Mouse (Mus musculus) embryonic fibroblast, embryonic 13.5 days (primary cell): ENCODE results near the gene Hnrnpdl.

Experiments
- CTCF ChIP-seq: IDR thresholded peaks from 2 replicates; pipeline ENCODE4 v1.5.1; 2011; ENCODE audit warnings: mild to moderate bottlenecking, control low read depth, low read length, moderate library complexity, borderline replicate concordance; ENCODE audit not compliant: insufficient read depth
- POLR2A ChIP-seq: IDR thresholded peaks from 2 replicates; pipeline ENCODE4 v1.6.1; 2011; ENCODE audit warnings: low read depth, mild to moderate bottlenecking, control low read depth, low read length, moderate library complexity

GRCm38 (mm10) chr5:100041272-100041671 is 1.8 kb upstream of the Hnrnpdl start:
- TF ChIP-seq POLR2A (no peak), CTCF (no peak)
